Mouse (Mus musculus): ENCODE results near the gene 1700015G11Rik. TPM values are rescaled to one million over a fixed set of nuclear protein-coding genes. Genes with fewer than 3 reads are reported as not detected.

1700015G11Rik gene
- polyA plus RNA-seq, 1 experiment from 2014 or later, result not detected

DNA sequence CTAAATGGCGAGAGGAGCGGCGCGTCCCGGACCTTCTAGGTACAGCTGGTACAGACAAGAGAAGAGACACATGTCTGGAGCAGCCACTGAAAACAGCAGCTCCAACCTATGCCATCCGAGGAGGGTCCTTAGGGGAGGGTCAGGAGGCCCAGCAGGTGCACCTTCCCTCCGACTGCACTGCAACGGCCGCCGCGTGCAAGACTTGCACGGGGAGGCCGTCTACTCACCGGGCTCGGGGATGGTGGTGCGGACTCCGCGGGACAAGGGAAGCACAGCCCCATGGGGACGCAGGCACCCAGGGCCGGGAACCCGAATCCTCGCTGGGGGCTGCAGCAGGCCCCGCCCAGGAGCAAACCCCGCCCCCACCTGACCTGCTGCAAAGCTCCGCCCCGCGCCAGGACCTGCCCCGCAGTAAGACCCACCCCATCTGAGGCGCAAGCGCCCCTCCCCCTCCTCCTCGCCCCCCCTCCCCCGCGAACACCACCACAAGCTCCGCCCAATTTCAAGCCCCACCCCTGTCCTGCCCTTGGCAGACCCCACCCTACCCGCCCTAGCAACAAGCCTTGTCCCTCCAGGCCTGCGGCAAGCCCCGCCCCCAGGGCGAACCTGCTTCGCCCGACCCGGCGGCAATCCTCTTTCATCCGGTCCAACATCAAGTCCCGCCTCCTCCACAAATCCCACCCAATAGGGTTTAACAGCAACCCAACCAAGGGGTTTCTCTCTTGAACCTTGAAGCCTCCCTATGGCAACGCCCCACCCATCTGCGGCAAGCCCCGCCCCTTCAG lies 9.8 kb downstream of the 1700015G11Rik start, which contains the start of gene Svip:
TSS of gene Svip (minus strand) at position 508 of the 785 bp plus-strand sequence.
- ATAC-seq, result peak; percentile 93
- H3K9ac ChIP-seq, result peak within 1 kb of the TSS; percentile 82
- peak within 1 kb of the TSS; percentile 77 for H3K4me3 ChIP-seq
- peaks cover 20% of the 10 kb centered on the region for H3K36me3 ChIP-seq
- under 1% methylated on average over 36 of the region's 47 CpGs for WGBS (ENCODE audit: insufficient replicate concordance)
- peak within 1 kb of the TSS; percentile 76 for H3K4me2 ChIP-seq
- peaks cover 42% of the 10 kb centered on the region for H3K4me1 ChIP-seq
- no peaks in the 10 kb centered on the region for H3K9me3 ChIP-seq (replicated peaks)
- H3K27ac ChIP-seq, result peak within 1 kb of the TSS; percentile 91
- H3K27me3 ChIP-seq (replicated peaks), result 0 out of 2 replicates have a peak, but pooled peaks cover 3% of the 10 kb centered on the region

DNA sequence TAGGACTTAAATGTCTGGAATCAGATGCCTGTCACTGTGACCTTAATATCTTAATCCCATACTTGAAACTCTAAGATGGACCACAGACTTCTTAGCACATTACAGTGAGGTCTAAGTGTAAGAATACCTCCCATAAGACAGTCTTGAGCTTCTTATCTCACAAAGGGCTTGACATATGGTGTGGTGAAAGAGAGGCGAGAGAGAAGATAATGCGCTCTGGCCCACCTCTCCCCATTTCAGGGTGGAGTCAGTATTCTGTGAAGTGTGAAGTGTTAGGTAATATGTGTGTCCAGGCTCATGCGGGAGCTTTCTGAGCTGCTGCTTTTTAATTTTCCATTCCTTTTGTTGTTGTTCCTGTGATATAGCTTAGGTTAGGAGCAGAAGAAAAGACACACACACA lies 24.5 kb downstream of the 1700015G11Rik start:
- peaks cover 62% of the 10 kb centered on the region for H3K4me1 ChIP-seq
- H3K27ac ChIP-seq, result peak overlapping the region; percentile 92
- whole genome bisulfite sequencing (ENCODE audit: insufficient replicate concordance), result 29% methylated on average over 3 of the region's 3 CpGs
- H3K27me3 ChIP-seq (replicated peaks), result no peaks in the 10 kb centered on the region
- H3K4me2 ChIP-seq, result peak overlapping the region; percentile 66
- H3K9me3 ChIP-seq (replicated peaks), result no peaks in the 10 kb centered on the region
- 0 out of 2 replicates have a peak, but pooled peaks cover 3% of the 10 kb centered on the region for H3K36me3 ChIP-seq
- peak; percentile 99 for ATAC-seq
- H3K9ac ChIP-seq, result peak overlapping the region; percentile 64
- H3K4me3 ChIP-seq, result 0 out of 2 replicates have a peak overlapping the region, but pooled peaks have one; percentile 16

- 19% methylated on average over 6 of the region's 6 CpGs for WGBS (ENCODE audit: insufficient replicate concordance)
- Histone ChIP-seq H3K4me3 (no peak overlapping the region), H3K9ac (no peak overlapping the region), H3K9me3 (replicated peaks) (no peaks in the 10 kb centered on the region), H3K27me3 (replicated peaks) (no peaks in the 10 kb centered on the region), H3K4me2 (no peak overlapping the region), H3K4me1 (peaks cover 69% of the 10 kb centered on the region), H3K27ac (no peak overlapping the region), H3K36me3 (no peaks in the 10 kb centered on the region)
- ATAC-seq, result no peak
These were observed 28.6 kb downstream of the 1700015G11Rik start for GRCm38 (mm10) chr7:51986909-51987308.

DNA sequence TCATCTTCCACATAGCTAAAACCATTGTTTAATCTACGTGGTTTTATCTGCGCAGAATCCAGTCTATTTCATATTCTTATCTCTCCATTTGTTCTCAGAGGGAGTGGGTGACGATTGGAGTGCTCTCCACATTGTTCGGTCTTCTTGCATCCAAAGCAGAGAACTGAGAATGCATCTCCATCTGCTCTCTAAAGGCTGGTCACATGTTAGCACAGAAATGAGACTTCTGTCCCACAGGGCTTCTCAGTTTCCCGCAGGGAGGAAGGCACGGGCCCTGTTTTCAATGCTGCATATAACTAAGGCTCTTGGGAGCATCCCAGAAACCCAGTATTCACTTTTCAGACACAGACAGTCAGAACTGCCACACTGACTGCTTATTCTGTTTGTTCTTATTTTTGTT lies 29.8 kb downstream of the 1700015G11Rik start:
- Histone ChIP-seq H3K9ac (no peak overlapping the region), H3K4me2 (no peak overlapping the region), H3K4me3 (no peak overlapping the region), H3K9me3 (replicated peaks) (no peaks in the 10 kb centered on the region), H3K27me3 (replicated peaks) (no peaks in the 10 kb centered on the region), H3K36me3 (no peaks in the 10 kb centered on the region), H3K4me1 (peaks cover 66% of the 10 kb centered on the region), H3K27ac (no peak overlapping the region)
- no peak for ATAC-seq
- WGBS (ENCODE audit: insufficient replicate concordance), result 72% methylated on average over 6 of the region's 6 CpGs

- Histone ChIP-seq H3K9ac (peak overlapping the region; percentile 4; the same call in 1 of the 2 replicates), H3K4me3 (no peak overlapping the region), H3K27ac (peak overlapping the region; percentile 61), H3K9me3 (replicated peaks) (no peaks in the 10 kb centered on the region), H3K4me2 (peak overlapping the region; percentile 47), H3K27me3 (replicated peaks) (no peaks in the 10 kb centered on the region), H3K4me1 (peaks cover 37% of the 10 kb centered on the region), H3K36me3 (no peaks in the 10 kb centered on the region)
- WGBS (ENCODE audit: insufficient replicate concordance), result 11% methylated on average over 1 of the region's 1 CpGs
- ATAC-seq, result peak; percentile 90
These were observed 33.2 kb downstream of the 1700015G11Rik start for GRCm38 (mm10) chr7:51982303-51982702.

DNA sequence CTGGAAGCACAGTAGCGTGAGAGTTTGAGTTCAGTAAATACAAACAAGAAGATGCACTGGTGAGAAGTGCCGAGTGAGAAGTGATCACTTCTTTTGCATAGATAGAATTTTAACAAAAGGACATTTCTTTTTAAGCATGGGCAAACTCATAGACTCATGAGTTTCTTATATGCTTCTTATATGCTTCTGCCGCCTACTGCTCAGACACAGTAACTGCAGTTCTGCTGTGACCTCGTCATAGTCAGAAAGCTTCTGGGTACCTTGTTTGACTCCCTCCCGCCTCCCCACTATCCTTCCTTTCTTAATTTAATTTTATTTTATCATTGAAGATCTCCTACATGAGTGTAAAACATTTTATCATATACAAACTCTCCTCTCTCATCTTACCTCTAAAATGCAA lies 36.3 kb downstream of the 1700015G11Rik start:
- H3K9ac ChIP-seq, result no peak overlapping the region
- H3K36me3 ChIP-seq, result no peaks in the 10 kb centered on the region
- H3K4me1 ChIP-seq, result peaks cover 36% of the 10 kb centered on the region
- H3K27ac ChIP-seq, result no peak overlapping the region
- H3K4me2 ChIP-seq, result no peak overlapping the region
- 33% methylated on average over 5 of the region's 5 CpGs for WGBS (ENCODE audit: insufficient replicate concordance)
- no peaks in the 10 kb centered on the region for H3K27me3 ChIP-seq (replicated peaks)
- H3K4me3 ChIP-seq, result no peak overlapping the region
- no peaks in the 10 kb centered on the region for H3K9me3 ChIP-seq (replicated peaks)
- ATAC-seq, result no peak

GRCm38 (mm10) chr7:51975181-51975580 lies 40.3 kb downstream of the 1700015G11Rik start:
- Histone ChIP-seq H3K9ac (no peak overlapping the region), H3K4me3 (no peak overlapping the region), H3K27ac (no peak overlapping the region), H3K9me3 (replicated peaks) (no peaks in the 10 kb centered on the region), H3K36me3 (no peaks in the 10 kb centered on the region), H3K4me1 (peaks cover 8% of the 10 kb centered on the region), H3K4me2 (no peak overlapping the region), H3K27me3 (replicated peaks) (no peaks in the 10 kb centered on the region)
- WGBS (ENCODE audit: insufficient replicate concordance), result 44% methylated on average over 6 of the region's 6 CpGs
- peak; percentile 78 for ATAC-seq

- H3K27ac ChIP-seq, result no peak overlapping the region
- no peaks in the 10 kb centered on the region for H3K9me3 ChIP-seq (replicated peaks)
- no peaks in the 10 kb centered on the region for H3K36me3 ChIP-seq
- 74% methylated on average over 2 of the region's 2 CpGs for WGBS (ENCODE audit: insufficient replicate concordance)
- no peak for ATAC-seq
- H3K27me3 ChIP-seq (replicated peaks), result no peaks in the 10 kb centered on the region
- H3K4me2 ChIP-seq, result no peak overlapping the region
- no peak overlapping the region for H3K4me3 ChIP-seq
- no peak overlapping the region for H3K9ac ChIP-seq
- peaks cover 8% of the 10 kb centered on the region for H3K4me1 ChIP-seq
These were observed 42.0 kb downstream of the 1700015G11Rik start for GRCm38 (mm10) chr7:51973526-51973925.

DNA sequence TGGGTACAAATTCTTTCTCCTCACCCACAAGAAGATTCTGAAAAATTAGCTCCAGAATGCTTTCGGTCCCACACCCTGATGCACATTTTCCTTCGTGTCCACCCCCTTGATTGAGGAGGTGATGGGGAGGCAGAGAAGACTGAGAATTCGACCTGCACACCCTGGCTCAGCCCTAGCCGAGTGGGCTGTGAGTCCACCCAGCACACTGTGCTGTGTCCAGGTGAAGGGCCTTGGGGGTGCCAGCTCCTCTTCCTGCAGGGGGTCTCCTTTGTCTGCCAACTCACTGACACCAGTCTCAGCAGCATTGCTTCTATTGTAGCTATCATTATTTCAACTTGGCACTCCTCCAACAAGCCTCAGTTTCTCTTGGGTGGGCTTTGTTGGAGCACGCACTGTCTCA lies 42.4 kb downstream of the 1700015G11Rik start:
- H3K4me2 ChIP-seq, result no peak overlapping the region
- no peaks in the 10 kb centered on the region for H3K36me3 ChIP-seq
- H3K27ac ChIP-seq, result no peak overlapping the region
- WGBS (ENCODE audit: insufficient replicate concordance), result 57% methylated on average over 5 of the region's 5 CpGs
- no peak overlapping the region for H3K9ac ChIP-seq
- no peak overlapping the region for H3K4me3 ChIP-seq
- no peaks in the 10 kb centered on the region for H3K9me3 ChIP-seq (replicated peaks)
- H3K27me3 ChIP-seq (replicated peaks), result no peaks in the 10 kb centered on the region
- peaks cover 8% of the 10 kb centered on the region for H3K4me1 ChIP-seq
- no peak for ATAC-seq

GRCm38 (mm10) chr7:51972252-51972855 lies 43.2 kb downstream of the 1700015G11Rik start:
- no peak for ATAC-seq
- Histone ChIP-seq H3K4me2 (no peak overlapping the region), H3K27ac (no peak overlapping the region), H3K9ac (no peak overlapping the region), H3K36me3 (no peaks in the 10 kb centered on the region), H3K9me3 (replicated peaks) (no peaks in the 10 kb centered on the region), H3K4me3 (no peak overlapping the region), H3K27me3 (replicated peaks) (no peaks in the 10 kb centered on the region), H3K4me1 (peaks cover 8% of the 10 kb centered on the region)
- 26% methylated on average over 6 of the region's 6 CpGs for WGBS (ENCODE audit: insufficient replicate concordance)

- Histone ChIP-seq H3K27me3 (replicated peaks) (no peaks in the 10 kb centered on the region), H3K9ac (no peak overlapping the region), H3K9me3 (replicated peaks) (no peaks in the 10 kb centered on the region), H3K36me3 (no peaks in the 10 kb centered on the region), H3K4me1 (no peaks in the 10 kb centered on the region), H3K4me3 (no peak overlapping the region), H3K4me2 (no peak overlapping the region), H3K27ac (no peak overlapping the region)
- ATAC-seq, result no peak
These were observed 46.1 kb downstream of the 1700015G11Rik start for GRCm38 (mm10) chr7:51969379-51969778.

DNA sequence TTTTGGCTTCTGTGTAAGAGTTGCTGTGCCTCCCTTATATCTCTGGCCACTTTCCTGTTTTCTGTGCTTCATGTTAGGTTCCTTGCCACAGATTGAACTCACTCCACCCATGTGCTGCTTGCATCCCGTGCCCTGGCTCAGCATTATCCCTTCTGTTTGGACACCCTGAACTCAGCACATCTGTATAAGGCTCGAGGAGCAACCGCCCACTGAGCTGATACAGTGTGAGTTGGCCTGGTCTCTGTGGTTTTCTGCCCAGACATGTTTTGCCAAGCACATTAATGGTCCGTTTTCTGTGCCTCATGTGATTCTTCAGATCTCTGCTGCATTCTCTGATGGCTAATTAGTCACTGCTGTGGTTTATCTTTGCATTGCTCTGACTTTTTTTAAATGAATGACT lies 47.9 kb downstream of the 1700015G11Rik start:
- Histone ChIP-seq H3K4me1 (no peaks in the 10 kb centered on the region), H3K27ac (no peak overlapping the region), H3K27me3 (replicated peaks) (no peaks in the 10 kb centered on the region), H3K4me3 (no peak overlapping the region), H3K9me3 (replicated peaks) (no peaks in the 10 kb centered on the region), H3K4me2 (no peak overlapping the region), H3K36me3 (no peaks in the 10 kb centered on the region), H3K9ac (no peak overlapping the region)
- 70% methylated on average over 4 of the region's 4 CpGs for WGBS (ENCODE audit: insufficient replicate concordance)
- no peak for ATAC-seq
